Mouse (Mus musculus): Measurements from ENCODE around the gene Scg5. TPM values are rescaled to one million over a fixed set of nuclear protein-coding genes. Genes with fewer than 3 reads are reported as not detected.

Scg5 gene
- polyA plus RNA-seq, 1 experiment from 2014 or later: 1.0 TPM

GRCm38 (mm10) chr2:113768541-113769303, 60.2 kb downstream of the Scg5 start:
- Histone ChIP-seq H3K4me2 (ENCODE audit: low read depth, low read length) (no peak overlapping the region), H3K4me1 (replicated peaks; ENCODE audit: control insufficient read depth, insufficient read depth, low read length) (no peaks in the 10 kb centered on the region), H3K36me3 (ENCODE audit: control insufficient read depth, insufficient read depth, low read length) (no peaks in the 10 kb centered on the region), H3K27ac (ENCODE audit: low read length) (no peak overlapping the region), H3K9ac (ENCODE audit: low read length) (no peak overlapping the region), H3K9me3 (ENCODE audit: control insufficient read depth, low read length) (no peaks in the 10 kb centered on the region), H3K27me3 (ENCODE audit: control insufficient read depth, insufficient read depth, low read depth, low read length) (no peaks in the 10 kb centered on the region), H3K4me3 (ENCODE audit: low read length) (no peak overlapping the region)
- no peak for ATAC-seq (ENCODE audit: low read depth)
- WGBS: 80% methylated on average over 8 of the region's 8 CpGs

- H3K4me3 ChIP-seq (ENCODE audit: low read length): no peak overlapping the region
- H3K27me3 ChIP-seq (ENCODE audit: control insufficient read depth, insufficient read depth, low read depth, low read length): peaks cover 2% of the 10 kb centered on the region; the same call in 1 of the 2 replicates
- no peaks in the 10 kb centered on the region for H3K4me1 ChIP-seq (replicated peaks; ENCODE audit: control insufficient read depth, insufficient read depth, low read length)
- H3K27ac ChIP-seq (ENCODE audit: low read length): no peak overlapping the region
- H3K4me2 ChIP-seq (ENCODE audit: low read depth, low read length): no peak overlapping the region
- 24% methylated on average over 1 of the region's 1 CpGs for WGBS
- no peaks in the 10 kb centered on the region for H3K36me3 ChIP-seq (ENCODE audit: control insufficient read depth, insufficient read depth, low read length)
- no peak for ATAC-seq (ENCODE audit: low read depth)
- no peaks in the 10 kb centered on the region for H3K9me3 ChIP-seq (ENCODE audit: control insufficient read depth, low read length)
- H3K9ac ChIP-seq (ENCODE audit: low read length): no peak overlapping the region
Observed at GRCm38 (mm10) chr2:113765885-113766284, 63.0 kb downstream of the Scg5 start.

GRCm38 (mm10) chr2:113764968-113765367, 64.0 kb downstream of the Scg5 start:
- no peak overlapping the region for H3K9ac ChIP-seq (ENCODE audit: low read length)
- no peaks in the 10 kb centered on the region for H3K4me1 ChIP-seq (replicated peaks; ENCODE audit: control insufficient read depth, insufficient read depth, low read length)
- H3K4me3 ChIP-seq (ENCODE audit: low read length): no peak overlapping the region
- no peaks in the 10 kb centered on the region for H3K9me3 ChIP-seq (ENCODE audit: control insufficient read depth, low read length)
- no peak for ATAC-seq (ENCODE audit: low read depth)
- peaks cover 8% of the 10 kb centered on the region; the same call in 1 of the 2 replicates for H3K27me3 ChIP-seq (ENCODE audit: control insufficient read depth, insufficient read depth, low read depth, low read length)
- H3K36me3 ChIP-seq (ENCODE audit: control insufficient read depth, insufficient read depth, low read length): no peaks in the 10 kb centered on the region
- H3K27ac ChIP-seq (ENCODE audit: low read length): no peak overlapping the region
- WGBS: 81% methylated on average over 5 of the region's 5 CpGs
- H3K4me2 ChIP-seq (ENCODE audit: low read depth, low read length): no peak overlapping the region

GRCm38 (mm10) chr2:113758311-113759161, 70.4 kb downstream of the Scg5 start, which contains the start of gene Grem1:
Grem1 (minus strand) TSS chr2:113758646.
- H3K9ac ChIP-seq (ENCODE audit: low read length): peak within 1 kb of the TSS; percentile 14; the same call in 1 of the 2 replicates
- H3K4me1 ChIP-seq (replicated peaks; ENCODE audit: control insufficient read depth, insufficient read depth, low read length): peaks cover 12% of the 10 kb centered on the region

GRCm38 (mm10) chr2:113757525-113758310, 71.2 kb downstream of the Scg5 start:
- Histone ChIP-seq H3K4me2 (ENCODE audit: low read depth, low read length) (peak overlapping the region; percentile 74), H3K4me1 (replicated peaks; ENCODE audit: control insufficient read depth, insufficient read depth, low read length) (peaks cover 12% of the 10 kb centered on the region), H3K9me3 (ENCODE audit: control insufficient read depth, low read length) (no peaks in the 10 kb centered on the region), H3K27me3 (ENCODE audit: control insufficient read depth, insufficient read depth, low read depth, low read length) (peaks cover 44% of the 10 kb centered on the region), H3K4me3 (ENCODE audit: low read length) (peak overlapping the region; percentile 47), H3K9ac (ENCODE audit: low read length) (peak overlapping the region; percentile 14; the same call in 1 of the 2 replicates), H3K36me3 (ENCODE audit: control insufficient read depth, insufficient read depth, low read length) (no peaks in the 10 kb centered on the region), H3K27ac (ENCODE audit: low read length) (no peak overlapping the region)
- WGBS: under 1% methylated on average over 47 of the region's 47 CpGs
- ATAC-seq (ENCODE audit: low read depth): peak; percentile 38; the same call in 1 of the 2 replicates

More at GRCm38 (mm10) chr2:113758311-113759161, 70.4 kb downstream of the Scg5 start, which contains the start of gene Grem1:
- H3K9me3 ChIP-seq (ENCODE audit: control insufficient read depth, low read length): no peaks in the 10 kb centered on the region
- peak within 1 kb of the TSS; percentile 47 for H3K4me3 ChIP-seq (ENCODE audit: low read length)
- H3K36me3 ChIP-seq (ENCODE audit: control insufficient read depth, insufficient read depth, low read length): no peaks in the 10 kb centered on the region
- peaks cover 44% of the 10 kb centered on the region for H3K27me3 ChIP-seq (ENCODE audit: control insufficient read depth, insufficient read depth, low read depth, low read length)
- peak; percentile 46; the same call in 1 of the 2 replicates for ATAC-seq (ENCODE audit: low read depth)
- peak within 1 kb of the TSS; percentile 74 for H3K4me2 ChIP-seq (ENCODE audit: low read depth, low read length)
- whole genome bisulfite sequencing: 1% methylated on average over 63 of the region's 64 CpGs
- H3K27ac ChIP-seq (ENCODE audit: low read length): no peak within 1 kb of the TSS

- H3K4me3 ChIP-seq (ENCODE audit: low read length): peak overlapping the region; percentile 47
- H3K4me1 ChIP-seq (replicated peaks; ENCODE audit: control insufficient read depth, insufficient read depth, low read length): peaks cover 12% of the 10 kb centered on the region
- no peaks in the 10 kb centered on the region for H3K36me3 ChIP-seq (ENCODE audit: control insufficient read depth, insufficient read depth, low read length)
- H3K27ac ChIP-seq (ENCODE audit: low read length): no peak overlapping the region
- no peaks in the 10 kb centered on the region for H3K9me3 ChIP-seq (ENCODE audit: control insufficient read depth, low read length)
- peak overlapping the region; percentile 74 for H3K4me2 ChIP-seq (ENCODE audit: low read depth, low read length)
- WGBS: 1% methylated on average over 12 of the region's 12 CpGs
- H3K27me3 ChIP-seq (ENCODE audit: control insufficient read depth, insufficient read depth, low read depth, low read length): peaks cover 43% of the 10 kb centered on the region
- no peak for ATAC-seq (ENCODE audit: low read depth)
- H3K9ac ChIP-seq (ENCODE audit: low read length): no peak overlapping the region
Observed at GRCm38 (mm10) chr2:113756924-113757524, 71.9 kb downstream of the Scg5 start.

GRCm38 (mm10) chr2:113749721-113750120, 79.2 kb downstream of the Scg5 start:
- H3K9ac ChIP-seq (ENCODE audit: low read length): no peak overlapping the region
- no peak overlapping the region for H3K27ac ChIP-seq (ENCODE audit: low read length)
- WGBS: 72% methylated on average over 12 of the region's 12 CpGs
- H3K4me1 ChIP-seq (replicated peaks; ENCODE audit: control insufficient read depth, insufficient read depth, low read length): no peaks in the 10 kb centered on the region
- no peak overlapping the region for H3K4me3 ChIP-seq (ENCODE audit: low read length)
- H3K27me3 ChIP-seq (ENCODE audit: control insufficient read depth, insufficient read depth, low read depth, low read length): no peaks in the 10 kb centered on the region
- H3K4me2 ChIP-seq (ENCODE audit: low read depth, low read length): no peak overlapping the region
- no peak for ATAC-seq (ENCODE audit: low read depth)
- H3K9me3 ChIP-seq (ENCODE audit: control insufficient read depth, low read length): no peaks in the 10 kb centered on the region
- H3K36me3 ChIP-seq (ENCODE audit: control insufficient read depth, insufficient read depth, low read length): no peaks in the 10 kb centered on the region

GRCm38 (mm10) chr2:113749309-113749708, 79.6 kb downstream of the Scg5 start:
- Histone ChIP-seq H3K4me2 (ENCODE audit: low read depth, low read length) (no peak overlapping the region), H3K27ac (ENCODE audit: low read length) (no peak overlapping the region), H3K4me3 (ENCODE audit: low read length) (no peak overlapping the region), H3K27me3 (ENCODE audit: control insufficient read depth, insufficient read depth, low read depth, low read length) (no peaks in the 10 kb centered on the region), H3K4me1 (replicated peaks; ENCODE audit: control insufficient read depth, insufficient read depth, low read length) (no peaks in the 10 kb centered on the region), H3K9me3 (ENCODE audit: control insufficient read depth, low read length) (no peaks in the 10 kb centered on the region), H3K36me3 (ENCODE audit: control insufficient read depth, insufficient read depth, low read length) (no peaks in the 10 kb centered on the region), H3K9ac (ENCODE audit: low read length) (no peak overlapping the region)
- 88% methylated on average over 9 of the region's 9 CpGs for WGBS
- ATAC-seq (ENCODE audit: low read depth): no peak

Measured in lung, embryonic 16.5 days (tissue).